Mouse (Mus musculus): ENCODE measurements around the gene Gm10203. TPM values are rescaled to one million over a fixed set of nuclear protein-coding genes. Genes with fewer than 3 reads are reported as not detected.
"Not testable (repeated sequence)": the region's sequence is repeated elsewhere in the genome, so short reads cannot be mapped to it uniquely, and the experiment has no call there.

The Gm10203 gene
- total RNA-seq (2021): not detected

DNA sequence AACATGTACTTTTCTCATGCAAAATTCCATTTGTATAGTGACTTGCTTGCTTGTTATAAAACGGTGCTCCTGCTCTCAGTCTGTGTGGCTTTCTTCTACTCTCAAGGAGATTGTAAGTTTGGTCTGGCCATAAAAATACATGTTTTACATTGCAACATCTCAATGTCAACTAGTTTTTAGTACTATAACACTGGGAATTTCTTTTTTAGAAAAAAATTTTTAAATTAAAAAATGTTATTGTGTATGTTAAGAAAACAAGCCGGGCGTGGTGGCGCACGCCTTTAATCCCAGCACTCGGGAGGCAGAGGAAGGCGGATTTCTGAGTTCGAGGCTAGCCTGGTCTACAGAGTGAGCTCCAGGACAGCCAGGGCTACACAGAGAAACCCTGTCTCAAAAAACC lies at the start of gene Gm10203:
Gene Gm10203, plus strand, starts transcription at position 301 of the 400 bp plus-strand sequence.
- DNase-seq: not testable (repeated sequence)

- no peak for DNase-seq
These were observed 37.6 kb upstream of the Gm10203 start for GRCm38 (mm10) chr6:149092406-149092805.

GRCm38 (mm10) chr6:149093465-149093864 lies 36.5 kb upstream of the Gm10203 start:
- peak; percentile 30 for DNase-seq

GRCm38 (mm10) chr6:149094555-149094954 lies 35.4 kb upstream of the Gm10203 start:
- DNase-seq: no peak

GRCm38 (mm10) chr6:149095389-149095788 lies 34.6 kb upstream of the Gm10203 start:
- DNase-seq: peak; percentile 23

- no peak for DNase-seq
These were observed 33.7 kb upstream of the Gm10203 start for GRCm38 (mm10) chr6:149096233-149096632.

DNA sequence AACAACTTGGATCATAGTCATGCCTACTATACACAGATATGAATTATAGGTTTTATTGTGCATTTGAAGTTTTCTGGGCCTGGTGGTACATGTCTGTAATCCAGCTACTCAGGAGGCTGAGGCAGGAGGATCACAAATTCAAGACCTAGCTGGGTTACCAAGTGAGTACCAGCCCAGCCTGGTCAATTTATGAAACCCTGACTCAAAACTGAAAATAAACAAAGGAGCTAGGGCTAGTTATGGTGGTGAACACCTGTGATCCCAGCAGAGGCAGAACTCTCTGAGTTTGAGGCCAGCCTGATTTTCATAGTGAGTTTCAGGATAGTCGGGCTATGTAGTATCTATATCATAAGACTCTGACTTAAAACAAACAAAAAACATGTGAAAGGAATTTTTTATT lies 32.7 kb upstream of the Gm10203 start:
- no peak for DNase-seq

DNA sequence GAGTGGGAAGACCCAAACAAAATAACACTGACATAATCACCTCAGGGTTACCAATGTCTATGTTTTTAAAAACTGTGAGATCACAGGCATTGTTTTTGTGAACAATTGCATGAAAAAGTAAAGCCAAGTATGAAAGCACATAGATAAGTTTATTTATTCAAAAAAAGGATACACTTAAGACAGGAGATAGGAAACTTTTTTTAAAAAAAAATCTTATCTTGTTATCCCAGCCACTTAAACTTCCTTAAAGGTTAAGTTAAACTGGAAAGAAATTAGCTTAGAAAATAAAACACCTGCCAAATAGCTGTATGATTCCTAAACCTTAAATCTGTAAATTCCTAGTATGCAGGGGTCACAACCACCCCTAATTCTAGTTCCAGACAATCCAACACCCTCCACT lies 31.0 kb upstream of the Gm10203 start:
- DNase-seq: no peak

- DNase-seq: peak; percentile 66
These were observed 29.5 kb upstream of the Gm10203 start for GRCm38 (mm10) chr6:149100174-149101075.

GRCm38 (mm10) chr6:149101076-149101942 lies 28.7 kb upstream of the Gm10203 start, which contains the start of gene Dennd5b:
Gene Dennd5b, minus strand, starts transcription at chr6:149101680.
- peak; percentile 86 for DNase-seq

DNA sequence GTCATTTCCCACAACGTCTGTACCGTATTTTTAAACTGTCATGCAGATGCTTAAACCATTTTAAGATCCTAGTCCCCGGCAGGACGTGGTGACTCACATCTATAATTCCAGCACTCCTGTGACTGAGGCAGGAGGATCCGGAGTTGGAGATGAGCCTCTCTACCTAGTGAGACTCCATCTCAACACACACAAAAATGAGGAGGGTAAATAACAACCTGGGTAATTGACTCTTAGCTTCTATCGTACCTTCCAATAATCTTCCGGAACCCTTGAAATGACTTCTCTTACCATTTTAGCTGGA lies 28.1 kb upstream of the Gm10203 start:
- no peak for DNase-seq

DNA sequence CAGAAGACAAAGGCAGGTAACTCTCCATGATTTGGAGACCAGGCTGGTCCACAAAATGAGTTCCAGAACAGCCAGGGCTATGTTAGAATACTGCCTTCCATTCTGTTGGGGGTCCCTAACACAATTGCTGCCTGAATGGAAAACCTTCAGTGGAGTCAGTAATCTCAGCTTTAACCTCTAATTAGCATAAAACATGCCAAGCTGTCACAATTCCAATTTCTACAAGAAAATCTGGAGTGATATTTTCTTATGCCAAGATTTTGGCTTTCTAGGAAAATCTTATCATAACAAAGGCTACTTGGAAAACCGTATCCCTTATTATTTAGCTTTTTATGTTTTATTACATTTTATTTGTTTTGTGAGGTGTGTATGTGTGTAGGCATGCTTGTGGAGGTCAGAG lies 26.5 kb upstream of the Gm10203 start:
- DNase-seq: no peak

DNA sequence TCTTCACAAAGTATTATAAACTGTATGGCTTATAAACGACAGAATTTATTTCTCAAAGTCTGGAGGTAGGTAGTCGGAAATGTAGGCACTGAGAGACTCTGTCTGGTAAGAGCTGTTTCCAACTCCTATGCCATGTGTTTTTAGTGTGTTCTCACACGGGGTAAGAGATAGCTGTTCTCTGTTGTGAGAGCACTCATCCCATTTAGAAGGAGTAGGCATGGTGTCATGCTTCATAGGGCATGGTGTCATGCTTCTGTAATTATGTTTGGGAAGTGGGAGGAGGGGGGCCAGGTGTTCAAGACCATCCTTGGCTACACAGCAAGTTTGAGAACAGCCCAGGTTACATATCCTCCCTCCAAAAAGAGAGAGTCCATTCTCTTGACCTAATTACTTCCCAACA lies 22.4 kb upstream of the Gm10203 start:
- DNase-seq: no peak

GRCm38 (mm10) chr6:149108909-149109308 lies 21.1 kb upstream of the Gm10203 start:
- DNase-seq: no peak

DNA sequence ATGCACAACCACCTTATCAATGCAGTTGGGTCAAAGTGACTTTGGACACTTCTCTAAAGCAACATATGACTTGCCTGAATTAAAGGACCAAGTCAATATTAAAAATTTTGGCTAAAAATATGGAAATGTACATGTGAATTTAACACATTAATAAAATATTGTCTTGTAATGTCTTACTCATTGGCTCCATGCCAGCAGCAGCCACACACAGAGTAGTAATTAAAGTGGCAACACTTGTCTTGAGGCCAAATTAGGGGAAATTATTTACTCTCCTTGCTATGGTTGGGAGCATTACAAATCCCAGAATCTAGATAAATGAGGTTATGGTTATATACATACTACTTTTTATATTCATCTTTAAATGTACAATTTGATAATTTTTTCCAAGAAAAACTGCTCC lies 13.0 kb upstream of the Gm10203 start:
- no peak for DNase-seq

DNA sequence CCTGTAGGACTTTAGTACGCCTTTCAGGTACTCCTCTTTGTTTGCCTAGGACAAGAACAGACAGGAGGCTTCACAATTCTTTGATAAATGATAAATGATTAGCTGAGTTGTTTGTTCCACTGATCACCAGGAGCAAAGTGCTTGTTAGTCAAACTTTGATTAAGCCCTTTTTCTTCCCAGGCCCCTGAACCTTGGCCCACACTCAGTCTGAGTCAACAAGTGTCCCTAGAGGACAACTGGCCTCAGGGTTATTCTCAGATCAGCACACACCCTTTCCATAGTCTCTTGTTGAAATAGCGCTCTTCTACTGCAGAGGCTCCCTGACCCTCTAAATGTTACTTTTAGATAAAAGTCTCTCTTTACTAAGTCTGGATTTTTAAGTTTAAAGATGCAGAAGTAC lies 11.0 kb upstream of the Gm10203 start:
- no peak for DNase-seq

- peak; percentile 70 for DNase-seq
These were observed 10.1 kb upstream of the Gm10203 start for GRCm38 (mm10) chr6:149119853-149120252.

GRCm38 (mm10) chr6:149123042-149123441 lies 6.9 kb upstream of the Gm10203 start:
- DNase-seq: no peak

DNA sequence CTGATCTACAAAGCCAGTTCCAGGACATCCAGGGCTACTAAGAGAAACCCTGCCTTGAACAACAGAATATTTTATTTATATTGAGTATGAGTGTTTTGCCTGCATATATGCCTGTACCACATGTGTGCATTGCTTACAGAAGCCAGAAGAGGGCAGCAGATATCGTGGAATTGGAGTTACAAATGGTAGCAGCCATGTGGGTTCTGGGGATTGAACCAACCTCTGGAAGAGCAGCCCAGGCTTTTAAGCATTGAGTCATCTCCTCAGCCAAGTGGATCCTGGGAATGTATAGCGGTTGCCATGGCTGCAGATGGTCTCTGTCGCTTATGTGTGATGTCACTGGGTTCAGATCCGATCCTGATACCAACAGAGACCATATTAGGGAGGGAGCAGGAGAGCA lies 3.3 kb upstream of the Gm10203 start:
- peak; percentile 56 for DNase-seq

GRCm38 (mm10) chr6:149131111-149131510 lies 1.1 kb downstream of the Gm10203 start:
- no peak for DNase-seq

DNA sequence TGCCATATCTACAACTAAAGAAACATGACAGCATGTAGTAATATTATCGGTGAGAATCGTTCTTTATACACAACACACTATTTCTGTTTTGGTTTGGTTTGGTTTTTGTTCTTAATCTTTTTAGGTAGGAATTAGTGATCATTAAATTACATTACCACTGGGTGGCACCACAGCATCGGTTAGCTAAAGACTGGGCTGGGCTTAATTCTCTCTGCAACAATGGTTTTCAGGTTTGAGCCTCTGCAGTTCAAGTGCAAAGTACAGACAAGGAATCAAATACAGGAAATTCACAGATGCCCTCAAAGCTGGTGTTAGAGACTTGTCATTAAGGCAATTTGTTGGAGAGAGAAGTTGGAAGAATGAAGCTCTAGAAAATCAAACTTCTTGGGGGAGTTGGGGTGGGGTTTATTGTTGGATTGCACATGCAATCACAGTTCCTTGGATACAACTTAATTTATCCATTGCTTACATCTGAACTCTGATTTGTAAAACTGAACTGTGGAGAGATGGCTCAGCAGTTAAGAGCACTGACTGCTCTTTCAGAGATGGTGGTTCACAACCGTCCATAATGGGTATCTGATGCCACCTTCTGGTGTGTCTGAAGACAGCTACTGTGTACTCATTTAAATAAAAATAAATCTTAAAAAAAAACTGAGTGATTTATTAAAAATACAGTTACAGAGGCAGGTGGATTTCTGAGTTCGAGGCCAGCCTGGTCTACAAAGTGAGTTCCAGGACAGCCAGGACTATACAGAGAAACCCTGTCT lies 2.5 kb downstream of the Gm10203 start:
- DNase-seq: peak; percentile 52

GRCm38 (mm10) chr6:149134391-149135150 lies 4.6 kb downstream of the Gm10203 start:
- no peak for DNase-seq

Data from heart, postnatal 4 days (tissue).